Mouse (Mus musculus) brain, adult 10 weeks (tissue): ENCODE results near the gene Tctex1d4. TPM values are rescaled to one million over a fixed set of nuclear protein-coding genes. Genes with fewer than 3 reads are reported as not detected.

Experiments
- polyA plus RNA-seq: library from polyadenylated mRNA; stranded (reverse); fragments of 350-450 nt; fragmentation: Illumina TruSeq; extraction: RNeasy Lipid Tissue Mini Kit (QIAGEN cat#74804); gene quantifications from one replicate; pipeline ENCODE4 v1.2.3, GENCODE M21; 2015; ENCODE audit warnings: low read depth, low replicate concordance

Tctex1d4 gene
- 1.4 TPM for polyA plus RNA-seq

GRCm38 (mm10) chr4:117126675-117127290 is at the start of gene Tctex1d4:
TSS of gene Tctex1d4 (plus strand) at chr4:117126794.

GRCm38 (mm10) chr4:117095551-117096452 is 30.8 kb upstream of the Tctex1d4 start, which contains the start of gene Ptch2:
TSS of gene Ptch2 (plus strand) at chr4:117096075.

GRCm38 (mm10) chr4:117125348-117125909 is 1.2 kb upstream of the Tctex1d4 start, which contains the start of gene Btbd19:
TSS of gene Btbd19 (minus strand) at chr4:117125725.

GRCm38 (mm10) chr4:117133817-117134600 is 7.4 kb downstream of the Tctex1d4 start, which contains the start of gene Plk3:
TSS of gene Plk3 (minus strand) at chr4:117133963.

GRCm38 (mm10) chr4:117155792-117156355 is 29.3 kb downstream of the Tctex1d4 start, which contains the start of gene Rps8:
TSS of gene Rps8 (minus strand) at chr4:117156243.

Other genes with a start within 250 kb of the Tctex1d4 start
- gene Zswim5, start 249.4 kb upstream of the Tctex1d4 start, polyA plus RNA-seq = 7.0 TPM
- gene Urod, start 132.4 kb upstream of the Tctex1d4 start, polyA plus RNA-seq = 91.6 TPM
- gene Hectd3, start 131.5 kb upstream of the Tctex1d4 start, polyA plus RNA-seq = 32.8 TPM
- gene Eif2b3, start 107.4 kb upstream of the Tctex1d4 start, polyA plus RNA-seq = 20.6 TPM
- 0.61 TPM for gene Ptch2, start 30.7 kb upstream of the Tctex1d4 start, polyA plus RNA-seq
- gene Btbd19, start 1.1 kb upstream of the Tctex1d4 start, polyA plus RNA-seq = 14.5 TPM
- gene Plk3, start 7.2 kb downstream of the Tctex1d4 start, polyA plus RNA-seq = 11.0 TPM
- gene Rps8, start 29.4 kb downstream of the Tctex1d4 start, polyA plus RNA-seq = 859 TPM
- 0.30 TPM for gene Kif2c, start 55.8 kb downstream of the Tctex1d4 start, polyA plus RNA-seq
- 6.9 TPM for gene Tmem53, start 125.2 kb downstream of the Tctex1d4 start, polyA plus RNA-seq
- 0.76 TPM for gene Armh1, start 125.3 kb downstream of the Tctex1d4 start, polyA plus RNA-seq